Mouse (Mus musculus) liver, embryonic 14.5 days (tissue): Measurements from ENCODE around the gene Lsm11. TPM values are rescaled to one million over a fixed set of nuclear protein-coding genes. Genes with fewer than 3 reads are reported as not detected.
A peak's percentile ranks its signal among the peaks of the same experiment; 100 is the strongest.

Source experiments
- ATAC-seq: fragments of 200-750 bp; cut with Nextera tagmentation; 2 replicates; pipeline ENCODE4 v1.8.0; 2017; ENCODE audit warnings: moderate number of reproducible peaks, mild to moderate bottlenecking, moderate library complexity; ENCODE audit not compliant: insufficient read depth
- DNase-seq, 3 experiments: peaks; one replicate each; pipeline ENCODE4 v3.0.0-alpha.2; 2012 to 2013; ENCODE audit warnings: low read depth in 3 of 3, low spot score in 3 of 3
- H3K27ac ChIP-seq: fragments of 300-500 bp; sonication (generic); 2 replicates; pipeline ENCODE4 v1.5.1; 2014; ENCODE audit warnings: moderate library complexity, mild to moderate bottlenecking, control low read depth, inconsistent platforms
- H3K27me3 ChIP-seq: fragments of 300-500 bp; sonication (generic); 2 replicates; pipeline ENCODE4 v1.6.1; 2014; ENCODE audit warnings: mild to moderate bottlenecking, low read length, moderate library complexity; ENCODE audit not compliant: control insufficient read depth, insufficient read depth
- H3K36me3 ChIP-seq: fragments of 300-500 bp; sonication (generic); replicated peaks from 2 replicates; pipeline ENCODE4 v1.6.1; 2014; ENCODE audit warnings: low read depth; ENCODE audit not compliant: control insufficient read depth, insufficient read depth
- H3K4me1 ChIP-seq, 2 experiments: fragments of 200-500 bp in 1 of 2; fragments of 300-500 bp in 1 of 2; sonication (generic) in 1 of 2; replicated peaks; 2 replicates each; pipeline ENCODE4 v1.6.1; 2012 to 2014; ENCODE audit warnings: antibody characterized with exemption in 1 of 2, inconsistent platforms in 1 of 2, low read length in 1 of 2; ENCODE audit not compliant: control insufficient read depth in 2 of 2, insufficient read depth in 2 of 2
- H3K4me2 ChIP-seq: fragments of 300-500 bp; sonication (generic); 2 replicates; pipeline ENCODE4 v1.6.1; 2014; ENCODE audit warnings: low read depth, mild to moderate bottlenecking, control low read depth, moderate library complexity
- H3K4me3 ChIP-seq, 2 experiments: fragments of 200-500 bp in 1 of 2; fragments of 300-500 bp in 1 of 2; sonication (generic) in 1 of 2; 2 replicates each; pipeline ENCODE4 v1.5.1; 2012 to 2014; ENCODE audit warnings: low read depth in 2 of 2, low read length in 2 of 2, mild to moderate bottlenecking in 2 of 2, control low read depth in 1 of 2, inconsistent platforms in 1 of 2, moderate library complexity in 1 of 2; ENCODE audit not compliant: insufficient read depth in 1 of 2
- H3K9ac ChIP-seq: fragments of 300-500 bp; sonication (generic); replicated peaks from 2 replicates; pipeline ENCODE4 v1.6.1; 2014; ENCODE audit warnings: mild to moderate bottlenecking, control low read depth, moderate library complexity
- H3K9me3 ChIP-seq: fragments of 300-500 bp; sonication (generic); 2 replicates; pipeline ENCODE4 v1.6.1; 2016; ENCODE audit warnings: low read length, mixed read lengths; ENCODE audit not compliant: control insufficient read depth
- CTCF ChIP-seq: IDR thresholded peaks from 2 replicates; pipeline ENCODE4 v1.5.1; 2016; ENCODE audit warnings: antibody characterized with exemption, low read depth, control low read depth
- EP300 ChIP-seq: IDR thresholded peaks from 2 replicates; pipeline ENCODE4 v1.6.1; 2016; ENCODE audit warnings: antibody characterized with exemption, low read depth
- WGBS: fragments of 180-500 bp; shearing (Covaris S2); extraction: QIAGEN DNeasy Blood & Tissue Kit; methylation state at CpG from one replicate; pipeline ENCODE4 v1.1.7; 2014; ENCODE audit not compliant: insufficient replicate concordance; 5-methylcytosine and 5-hydroxymethylcytosine counted together
- polyA plus RNA-seq, 2 experiments: library from polyadenylated mRNA; depleted of rRNA in 1 of 2; stranded (reverse) in 1 of 2; unstranded in 1 of 2; fragments of >200 nt; fragmentation: Nextera tagmentation in 1 of 2; extraction: Ambion mirVana in 1 of 2; gene quantifications; 2 replicates each; pipeline versions ENCODE4 v1.2.1 to v1.2.3; 2012 to 2014

Lsm11 gene
- polyA plus RNA-seq, 2 experiments = 2.5 to 3.4 TPM

DNA sequence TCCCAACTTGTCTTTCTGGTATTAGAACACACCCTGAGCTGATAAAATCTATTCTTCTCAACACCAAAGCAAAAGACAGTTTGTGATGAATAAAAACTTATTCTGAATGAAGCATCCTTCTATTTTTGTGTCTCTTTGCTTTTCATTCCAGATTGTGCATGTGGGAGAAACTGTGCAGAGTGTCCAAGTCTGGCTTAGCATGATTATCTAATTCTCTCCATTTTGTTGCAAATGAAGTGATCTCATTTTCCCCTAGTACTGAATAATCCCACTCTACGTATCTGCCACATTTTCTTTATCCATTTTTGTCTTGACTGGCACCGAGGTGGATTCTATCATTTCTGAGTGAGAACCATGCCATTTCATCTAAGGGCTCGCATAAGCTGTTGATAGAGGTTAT lies 31.3 kb upstream of the Lsm11 start:
- DNase-seq = no peak
- Histone ChIP-seq H3K36me3 (no peaks in the 10 kb centered on the region), H3K4me2 (no peak overlapping the region), H3K27ac (no peak overlapping the region), H3K4me1 (no peaks in the 10 kb centered on the region), H3K4me3 (no peak overlapping the region), H3K9ac (no peak overlapping the region), H3K9me3 (peaks cover 2% of the 10 kb centered on the region), H3K27me3 (peaks cover 20% of the 10 kb centered on the region)
- WGBS = 61% methylated on average over 3 of the region's 3 CpGs
- ATAC-seq = no peak
- TF ChIP-seq CTCF = no peak
- no peak for TF ChIP-seq EP300

DNA sequence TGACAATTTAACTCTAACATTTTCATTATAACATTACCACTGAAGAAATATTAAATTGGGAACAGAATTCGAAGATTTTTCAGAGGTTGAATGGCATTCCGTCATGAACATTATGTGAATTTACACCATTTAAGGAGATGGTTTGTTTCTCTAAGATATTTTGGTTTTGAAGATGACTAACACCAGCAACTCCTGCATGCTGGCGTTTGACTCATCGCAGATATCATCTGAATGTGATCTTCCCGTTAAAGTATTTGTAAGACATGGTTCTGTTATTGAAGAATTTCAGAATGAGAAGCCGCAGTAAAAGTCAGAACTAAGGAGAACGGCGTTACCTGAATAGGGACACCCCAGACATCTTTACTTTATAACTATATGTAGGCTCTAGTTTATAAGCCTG lies 29.7 kb upstream of the Lsm11 start:
- Histone ChIP-seq H3K4me3 (no peak overlapping the region), H3K27ac (no peak overlapping the region), H3K9me3 (no peaks in the 10 kb centered on the region), H3K4me1 (no peaks in the 10 kb centered on the region), H3K27me3 (peaks cover 6% of the 10 kb centered on the region), H3K36me3 (no peaks in the 10 kb centered on the region), H3K9ac (no peak overlapping the region), H3K4me2 (no peak overlapping the region)
- DNase-seq (no peak), ATAC-seq (no peak)
- no peak for TF ChIP-seq CTCF
- no peak for TF ChIP-seq EP300
- WGBS = 67% methylated on average over 8 of the region's 8 CpGs

DNA sequence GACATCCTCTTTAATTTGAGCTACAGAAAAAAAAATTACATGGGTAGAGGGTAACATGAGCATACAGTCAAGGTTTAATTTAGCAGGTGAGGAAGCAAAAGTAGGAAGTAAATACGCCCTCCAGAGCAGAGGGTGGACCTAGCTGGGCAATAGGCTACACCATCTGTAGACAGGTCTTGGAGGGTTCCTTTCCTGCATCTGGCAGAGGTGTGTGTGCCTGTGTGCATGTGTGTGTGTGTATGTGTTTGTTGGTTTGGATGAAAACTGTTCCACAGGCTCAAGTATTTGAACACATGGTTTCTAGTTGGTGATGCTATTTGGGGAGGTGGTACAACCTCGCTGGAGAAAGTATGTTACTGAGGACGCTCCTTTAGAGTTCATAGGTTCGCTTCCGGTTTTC lies 28.9 kb upstream of the Lsm11 start:
- 58% methylated on average over 5 of the region's 5 CpGs for WGBS
- no peak overlapping the region for H3K4me3 ChIP-seq
- TF ChIP-seq EP300 (no peak), CTCF (no peak)
- no peaks in the 10 kb centered on the region for H3K9me3 ChIP-seq
- H3K4me2 ChIP-seq = no peak overlapping the region
- no peaks in the 10 kb centered on the region for H3K27me3 ChIP-seq
- no peak overlapping the region for H3K27ac ChIP-seq
- no peaks in the 10 kb centered on the region for H3K4me1 ChIP-seq
- no peaks in the 10 kb centered on the region for H3K36me3 ChIP-seq
- ATAC-seq (no peak), DNase-seq (no peak)
- H3K9ac ChIP-seq = no peak overlapping the region

DNA sequence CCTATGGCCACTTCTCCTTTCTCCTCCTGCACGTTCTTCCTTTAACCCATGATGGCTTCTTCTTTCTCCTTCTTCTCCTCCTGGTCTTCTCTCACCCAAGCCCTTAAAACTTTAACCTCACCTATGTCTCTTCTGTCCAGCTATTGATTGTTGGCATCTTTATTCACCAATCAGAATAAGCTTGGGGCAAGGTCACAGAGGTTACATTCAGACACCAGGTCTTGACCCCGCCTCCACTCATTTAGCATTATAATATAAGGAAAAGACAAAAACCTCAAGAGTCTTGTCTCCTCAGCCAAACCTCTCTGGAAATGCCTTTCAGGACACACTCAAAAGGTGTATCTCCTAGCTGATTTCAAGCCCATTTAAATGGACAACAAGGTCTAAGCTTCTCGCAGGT lies 23.7 kb upstream of the Lsm11 start:
- no peak for TF ChIP-seq CTCF
- TF ChIP-seq EP300 = no peak
- Histone ChIP-seq H3K9me3 (no peaks in the 10 kb centered on the region), H3K9ac (no peak overlapping the region), H3K4me1 (no peaks in the 10 kb centered on the region), H3K36me3 (no peaks in the 10 kb centered on the region), H3K4me2 (no peak overlapping the region), H3K27me3 (no peaks in the 10 kb centered on the region), H3K4me3 (no peak overlapping the region), H3K27ac (no peak overlapping the region)
- ATAC-seq (no peak), DNase-seq (no peak)
- 55% methylated on average over 3 of the region's 3 CpGs for WGBS

DNA sequence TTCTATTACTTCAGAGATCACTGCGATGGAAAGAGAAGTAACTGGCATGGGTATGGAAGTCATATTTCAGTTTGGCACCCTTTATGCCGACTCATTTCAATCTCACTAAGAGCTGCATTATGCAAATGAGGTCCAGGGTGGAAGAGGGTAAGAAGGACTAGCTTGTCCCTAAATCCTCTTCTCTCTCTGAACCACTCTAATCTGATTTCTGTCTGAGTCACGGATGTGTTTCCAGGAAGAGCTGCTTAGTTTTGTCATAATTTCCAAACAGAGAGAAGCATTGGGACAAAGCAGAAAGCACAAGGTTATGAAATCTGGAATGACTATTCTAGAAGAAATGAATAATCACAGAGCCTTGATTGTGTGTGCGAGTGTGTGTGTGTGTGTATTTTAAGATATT lies 22.2 kb upstream of the Lsm11 start:
- no peak overlapping the region for H3K4me2 ChIP-seq
- H3K4me1 ChIP-seq = no peaks in the 10 kb centered on the region
- WGBS = 56% methylated on average over 4 of the region's 4 CpGs
- H3K27me3 ChIP-seq = no peaks in the 10 kb centered on the region
- DNase-seq = no peak
- ATAC-seq = no peak
- no peaks in the 10 kb centered on the region for H3K36me3 ChIP-seq
- no peaks in the 10 kb centered on the region for H3K9me3 ChIP-seq
- H3K27ac ChIP-seq = no peak overlapping the region
- no peak for TF ChIP-seq EP300
- no peak overlapping the region for H3K4me3 ChIP-seq
- no peak overlapping the region for H3K9ac ChIP-seq

DNA sequence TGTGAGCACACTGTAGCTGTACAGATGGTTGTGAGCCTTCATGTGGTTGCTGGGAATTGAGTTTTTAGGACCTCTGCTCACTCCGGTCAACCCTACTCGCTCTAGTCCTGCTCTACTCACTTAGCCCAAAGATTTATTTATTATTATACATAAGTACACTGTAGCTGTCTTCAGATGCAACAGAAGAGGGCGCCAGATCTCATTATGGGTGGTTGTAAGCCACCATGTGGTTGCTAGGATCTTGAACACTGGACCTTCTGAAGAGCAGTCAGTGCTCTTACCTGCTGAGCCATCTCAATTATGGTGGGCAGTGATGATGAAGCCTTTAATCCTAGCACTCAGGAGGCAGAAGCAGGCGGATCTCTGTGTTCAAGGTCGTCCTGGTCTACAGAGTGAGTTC lies 15.3 kb upstream of the Lsm11 start:
- Histone ChIP-seq H3K36me3 (no peaks in the 10 kb centered on the region), H3K4me2 (no peak overlapping the region), H3K27ac (no peak overlapping the region), H3K4me3 (no peak overlapping the region), H3K27me3 (no peaks in the 10 kb centered on the region), H3K4me1 (no peaks in the 10 kb centered on the region), H3K9ac (no peak overlapping the region), H3K9me3 (no peaks in the 10 kb centered on the region)
- DNase-seq (no peak), ATAC-seq (no peak)
- 67% methylated on average over 5 of the region's 5 CpGs for WGBS
- peak; percentile 52 for TF ChIP-seq CTCF
- TF ChIP-seq EP300 = no peak
